Mouse (Mus musculus) liver, embryonic 15.5 days (tissue): ENCODE data around the gene Slc16a10. TPM values are rescaled to one million over a fixed set of nuclear protein-coding genes. Genes with fewer than 3 reads are reported as not detected.
A peak's percentile ranks its signal among the peaks of the same experiment; 100 is the strongest.

ENCODE experiments used
- ATAC-seq: fragments of 200-750 bp; cut with Nextera tagmentation; 2 replicates; pipeline ENCODE4 v1.8.0; 2017; ENCODE audit warnings: moderate number of reproducible peaks, mild to moderate bottlenecking, moderate library complexity; ENCODE audit not compliant: insufficient read depth
- H3K27ac ChIP-seq: fragments of 300-500 bp; sonication (generic); replicated peaks from 2 replicates; pipeline ENCODE4 v1.5.1; 2015; ENCODE audit warnings: mild to moderate bottlenecking, inconsistent platforms
- H3K27me3 ChIP-seq: fragments of 300-500 bp; sonication (generic); 2 replicates; pipeline ENCODE4 v1.6.1; 2015; ENCODE audit warnings: mild to moderate bottlenecking, inconsistent platforms
- H3K36me3 ChIP-seq: fragments of 300-500 bp; sonication (generic); replicated peaks from 2 replicates; pipeline ENCODE4 v1.6.1; 2015; ENCODE audit warnings: moderate library complexity, mild to moderate bottlenecking, inconsistent platforms
- H3K4me1 ChIP-seq: fragments of 300-500 bp; sonication (generic); replicated peaks from 2 replicates; pipeline ENCODE4 v1.6.1; 2015; ENCODE audit warnings: inconsistent platforms
- H3K4me2 ChIP-seq: fragments of 300-500 bp; sonication (generic); 2 replicates; pipeline ENCODE4 v1.6.1; 2015; ENCODE audit warnings: moderate library complexity, mild to moderate bottlenecking, inconsistent platforms
- H3K4me3 ChIP-seq: fragments of 300-500 bp; sonication (generic); replicated peaks from 2 replicates; pipeline ENCODE4 v1.5.1; 2015; ENCODE audit warnings: mild to moderate bottlenecking, inconsistent platforms
- H3K9ac ChIP-seq: fragments of 300-500 bp; sonication (generic); 2 replicates; pipeline ENCODE4 v1.6.1; 2015; ENCODE audit warnings: moderate library complexity, mild to moderate bottlenecking, inconsistent platforms
- H3K9me3 ChIP-seq: fragments of 300-500 bp; sonication (generic); replicated peaks from 2 replicates; pipeline ENCODE4 v1.6.1; 2016; ENCODE audit warnings: inconsistent platforms
- WGBS: fragments of 180-500 bp; shearing (Covaris S2); methylation state at CpG from one replicate; pipeline ENCODE4 v1.1.7; 2015; ENCODE audit warnings: mixed read lengths; ENCODE audit not compliant: insufficient replicate concordance; 5-methylcytosine and 5-hydroxymethylcytosine counted together
- polyA plus RNA-seq: library from polyadenylated mRNA; unstranded; fragments of >200 nt; fragmentation: Nextera tagmentation; extraction: Ambion mirVana; gene quantifications from 2 replicates; pipeline ENCODE4 v1.2.1, GENCODE M21; 2015

Slc16a10 gene
- polyA plus RNA-seq, 1 experiment from 2014 or later: 79.2 TPM

GRCm38 (mm10) chr10:40084332-40085093 is 57.5 kb downstream of the Slc16a10 start:
- H3K4me3 ChIP-seq: no peak overlapping the region
- ATAC-seq: no peak
- H3K36me3 ChIP-seq: peaks cover 22% of the 10 kb centered on the region
- H3K27me3 ChIP-seq: no peaks in the 10 kb centered on the region
- 88% methylated on average over 12 of the region's 12 CpGs for WGBS
- H3K27ac ChIP-seq: no peak overlapping the region
- H3K4me1 ChIP-seq: no peaks in the 10 kb centered on the region
- no peaks in the 10 kb centered on the region for H3K9me3 ChIP-seq
- H3K4me2 ChIP-seq: no peak overlapping the region
- H3K9ac ChIP-seq: no peak overlapping the region

- Histone ChIP-seq H3K9me3 (no peaks in the 10 kb centered on the region), H3K36me3 (peaks cover 31% of the 10 kb centered on the region), H3K27me3 (no peaks in the 10 kb centered on the region), H3K9ac (no peak overlapping the region), H3K4me2 (no peak overlapping the region), H3K27ac (no peak overlapping the region), H3K4me1 (no peaks in the 10 kb centered on the region), H3K4me3 (no peak overlapping the region)
- ATAC-seq: no peak
- WGBS: 68% methylated on average over 4 of the region's 4 CpGs
These were observed 58.5 kb downstream of the Slc16a10 start for GRCm38 (mm10) chr10:40083556-40083955.

GRCm38 (mm10) chr10:40082668-40083067 is 59.4 kb downstream of the Slc16a10 start:
- 87% methylated on average over 7 of the region's 7 CpGs for WGBS
- Histone ChIP-seq H3K36me3 (peaks cover 38% of the 10 kb centered on the region), H3K4me3 (no peak overlapping the region), H3K27ac (no peak overlapping the region), H3K27me3 (no peaks in the 10 kb centered on the region), H3K9me3 (no peaks in the 10 kb centered on the region), H3K4me1 (no peaks in the 10 kb centered on the region), H3K4me2 (no peak overlapping the region), H3K9ac (no peak overlapping the region)
- ATAC-seq: no peak

GRCm38 (mm10) chr10:40080533-40080932 is 61.5 kb downstream of the Slc16a10 start:
- H3K4me3 ChIP-seq: no peak overlapping the region
- peaks cover 49% of the 10 kb centered on the region for H3K36me3 ChIP-seq
- no peaks in the 10 kb centered on the region for H3K9me3 ChIP-seq
- H3K4me2 ChIP-seq: no peak overlapping the region
- no peak for ATAC-seq
- peaks cover 11% of the 10 kb centered on the region; the same call in 1 of the 2 replicates for H3K4me1 ChIP-seq
- 73% methylated on average over 10 of the region's 10 CpGs for WGBS
- H3K9ac ChIP-seq: no peak overlapping the region
- H3K27ac ChIP-seq: no peak overlapping the region
- H3K27me3 ChIP-seq: no peaks in the 10 kb centered on the region

- peaks cover 12% of the 10 kb centered on the region; the same call in 1 of the 2 replicates for H3K4me1 ChIP-seq
- ATAC-seq: no peak
- no peak overlapping the region for H3K4me2 ChIP-seq
- H3K9ac ChIP-seq: no peak overlapping the region
- 59% methylated on average over 2 of the region's 2 CpGs for WGBS
- H3K4me3 ChIP-seq: no peak overlapping the region
- no peaks in the 10 kb centered on the region for H3K9me3 ChIP-seq
- H3K36me3 ChIP-seq: peaks cover 59% of the 10 kb centered on the region
- no peaks in the 10 kb centered on the region for H3K27me3 ChIP-seq
- no peak overlapping the region for H3K27ac ChIP-seq
These were observed 62.8 kb downstream of the Slc16a10 start for GRCm38 (mm10) chr10:40079256-40079655.

GRCm38 (mm10) chr10:40077960-40078353 is 64.1 kb downstream of the Slc16a10 start:
- no peak overlapping the region for H3K4me2 ChIP-seq
- H3K4me1 ChIP-seq: peaks cover 17% of the 10 kb centered on the region; the same call in 1 of the 2 replicates
- H3K27ac ChIP-seq: no peak overlapping the region
- WGBS: 61% methylated on average over 6 of the region's 6 CpGs
- no peak for ATAC-seq
- peaks cover 71% of the 10 kb centered on the region for H3K36me3 ChIP-seq
- no peak overlapping the region for H3K4me3 ChIP-seq
- no peaks in the 10 kb centered on the region for H3K9me3 ChIP-seq
- H3K9ac ChIP-seq: no peak overlapping the region
- no peaks in the 10 kb centered on the region for H3K27me3 ChIP-seq

GRCm38 (mm10) chr10:40077346-40077959 is 64.6 kb downstream of the Slc16a10 start:
- H3K27me3 ChIP-seq: no peaks in the 10 kb centered on the region
- H3K4me3 ChIP-seq: no peak overlapping the region
- H3K4me1 ChIP-seq: peaks cover 17% of the 10 kb centered on the region; the same call in 1 of the 2 replicates
- no peak overlapping the region for H3K4me2 ChIP-seq
- ATAC-seq: peak; percentile 70
- H3K36me3 ChIP-seq: peaks cover 71% of the 10 kb centered on the region
- no peaks in the 10 kb centered on the region for H3K9me3 ChIP-seq
- 57% methylated on average over 4 of the region's 4 CpGs for WGBS
- H3K27ac ChIP-seq: no peak overlapping the region
- no peak overlapping the region for H3K9ac ChIP-seq

GRCm38 (mm10) chr10:40073608-40074007 is 68.5 kb downstream of the Slc16a10 start:
- Histone ChIP-seq H3K36me3 (peaks cover 67% of the 10 kb centered on the region), H3K4me2 (no peak overlapping the region), H3K4me3 (no peak overlapping the region), H3K9ac (no peak overlapping the region), H3K4me1 (peaks cover 33% of the 10 kb centered on the region), H3K27ac (no peak overlapping the region), H3K27me3 (no peaks in the 10 kb centered on the region), H3K9me3 (no peaks in the 10 kb centered on the region)
- WGBS: 41% methylated on average over 6 of the region's 6 CpGs
- ATAC-seq: no peak

GRCm38 (mm10) chr10:40070684-40071083 is 71.4 kb downstream of the Slc16a10 start:
- Histone ChIP-seq H3K9ac (no peak overlapping the region), H3K9me3 (no peaks in the 10 kb centered on the region), H3K4me1 (peaks cover 23% of the 10 kb centered on the region), H3K36me3 (peaks cover 60% of the 10 kb centered on the region), H3K4me3 (no peak overlapping the region), H3K4me2 (no peak overlapping the region), H3K27ac (no peak overlapping the region), H3K27me3 (no peaks in the 10 kb centered on the region)
- 66% methylated on average over 9 of the region's 9 CpGs for WGBS
- no peak for ATAC-seq

- Histone ChIP-seq H3K9ac (no peak overlapping the region), H3K36me3 (peaks cover 60% of the 10 kb centered on the region), H3K4me1 (peaks cover 23% of the 10 kb centered on the region), H3K9me3 (no peaks in the 10 kb centered on the region), H3K4me2 (no peak overlapping the region), H3K4me3 (no peak overlapping the region), H3K27ac (peak overlapping the region; percentile 39; the same call in 1 of the 2 replicates), H3K27me3 (no peaks in the 10 kb centered on the region)
- no peak for ATAC-seq
- WGBS: 58% methylated on average over 4 of the region's 4 CpGs
These were observed 72.8 kb downstream of the Slc16a10 start for GRCm38 (mm10) chr10:40069270-40069669.

- H3K9me3 ChIP-seq: no peaks in the 10 kb centered on the region
- no peak overlapping the region for H3K9ac ChIP-seq
- H3K4me1 ChIP-seq: peaks cover 18% of the 10 kb centered on the region
- no peak overlapping the region for H3K4me2 ChIP-seq
- WGBS: 74% methylated on average over 10 of the region's 10 CpGs
- peak overlapping the region; percentile 53; the same call in 1 of the 2 replicates for H3K27ac ChIP-seq
- H3K4me3 ChIP-seq: no peak overlapping the region
- peaks cover 58% of the 10 kb centered on the region for H3K36me3 ChIP-seq
- H3K27me3 ChIP-seq: no peaks in the 10 kb centered on the region
- no peak for ATAC-seq
These were observed 73.5 kb downstream of the Slc16a10 start for GRCm38 (mm10) chr10:40068595-40068994.
